Mouse (Mus musculus) layer of hippocampus, postnatal 36 days (tissue): Measurements from ENCODE around the gene Slc1a7. TPM values are rescaled to one million over a fixed set of nuclear protein-coding genes. Genes with fewer than 3 reads are reported as not detected.

Experiments
- DNase-seq, 2 experiments: peaks; one replicate each; pipeline ENCODE4 v3.0.0; 2022
- total RNA-seq, 2 experiments: library from RNA; stranded (reverse); gene quantifications; 2 replicates each; pipeline ENCODE4 v1.2.3; 2021

Slc1a7 gene
- total RNA-seq, 2 experiments from 2014 or later: 0.17 TPM; not detected in 1

DNA sequence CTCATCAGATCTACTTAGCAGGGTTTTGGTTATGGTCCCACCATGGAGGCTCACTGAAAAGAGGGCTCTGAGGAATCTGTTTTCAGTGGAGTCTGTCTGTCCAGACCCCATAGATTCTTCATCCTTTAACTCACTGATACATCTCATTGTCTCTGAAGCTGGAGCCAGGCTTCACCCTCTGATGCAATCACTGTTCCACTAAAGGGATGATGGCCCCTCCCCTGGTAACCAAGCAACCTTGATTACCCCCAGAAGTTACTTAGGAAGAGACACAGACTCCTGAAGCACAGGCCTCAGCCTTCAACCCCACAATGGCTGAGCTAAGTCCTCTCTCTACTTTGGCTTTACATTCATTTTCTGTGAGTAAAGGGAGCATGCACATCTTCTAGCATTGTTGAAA is 1.6 kb downstream of the Slc1a7 start:
- no peak for DNase-seq

- no peak for DNase-seq
Observed at GRCm38 (mm10) chr4:107971162-107971561, 3.0 kb downstream of the Slc1a7 start.

- DNase-seq: no peak
Observed at GRCm38 (mm10) chr4:107974527-107974926, 6.4 kb downstream of the Slc1a7 start.

GRCm38 (mm10) chr4:107975004-107975403 is 6.9 kb downstream of the Slc1a7 start:
- DNase-seq: no peak

DNA sequence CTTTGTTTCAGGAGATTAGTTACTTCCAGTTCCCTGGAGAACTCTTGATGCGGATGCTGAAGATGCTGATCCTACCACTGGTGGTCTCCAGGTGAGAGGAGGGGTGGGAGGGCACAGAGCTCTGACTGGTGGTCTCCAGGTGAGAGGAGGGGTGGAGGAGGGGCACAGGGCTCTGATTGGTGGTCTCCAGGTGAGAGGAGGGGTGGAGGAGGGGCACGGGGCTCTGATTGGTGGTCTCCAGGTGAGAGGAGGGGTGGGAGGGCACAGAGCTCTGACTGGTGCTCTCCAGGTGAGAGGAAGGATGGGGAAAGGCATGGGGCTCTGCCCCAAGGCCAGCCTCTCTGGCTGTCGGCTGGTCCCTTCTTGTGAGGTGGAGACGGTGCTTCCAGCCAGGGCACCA is 9.5 kb downstream of the Slc1a7 start:
- DNase-seq: no peak

DNA sequence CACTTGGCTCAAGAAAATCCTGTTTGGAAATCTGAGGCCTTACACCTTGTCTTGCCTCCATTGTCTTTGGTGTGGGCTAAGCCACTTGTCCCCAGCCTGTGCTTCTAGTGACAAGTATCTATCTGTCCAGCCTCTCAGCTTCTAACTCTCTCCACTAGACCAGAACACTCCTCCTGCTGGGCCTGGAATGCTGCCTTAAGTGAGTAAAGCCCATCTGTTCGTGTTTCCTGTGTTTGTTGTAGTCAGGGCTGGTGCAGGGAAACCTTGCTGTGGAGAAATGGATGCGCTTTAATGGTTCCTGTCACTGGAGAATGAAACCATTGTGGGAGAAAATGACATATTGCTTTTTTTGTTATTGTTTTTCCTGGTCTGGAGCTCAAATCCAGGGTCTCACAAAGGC is 11.4 kb downstream of the Slc1a7 start:
- DNase-seq: peak; percentile 19 to 29

GRCm38 (mm10) chr4:107980002-107980600 is 12.0 kb downstream of the Slc1a7 start:
- no peak for DNase-seq

- DNase-seq: no peak
Observed at GRCm38 (mm10) chr4:107983717-107984116, 15.6 kb downstream of the Slc1a7 start.

DNA sequence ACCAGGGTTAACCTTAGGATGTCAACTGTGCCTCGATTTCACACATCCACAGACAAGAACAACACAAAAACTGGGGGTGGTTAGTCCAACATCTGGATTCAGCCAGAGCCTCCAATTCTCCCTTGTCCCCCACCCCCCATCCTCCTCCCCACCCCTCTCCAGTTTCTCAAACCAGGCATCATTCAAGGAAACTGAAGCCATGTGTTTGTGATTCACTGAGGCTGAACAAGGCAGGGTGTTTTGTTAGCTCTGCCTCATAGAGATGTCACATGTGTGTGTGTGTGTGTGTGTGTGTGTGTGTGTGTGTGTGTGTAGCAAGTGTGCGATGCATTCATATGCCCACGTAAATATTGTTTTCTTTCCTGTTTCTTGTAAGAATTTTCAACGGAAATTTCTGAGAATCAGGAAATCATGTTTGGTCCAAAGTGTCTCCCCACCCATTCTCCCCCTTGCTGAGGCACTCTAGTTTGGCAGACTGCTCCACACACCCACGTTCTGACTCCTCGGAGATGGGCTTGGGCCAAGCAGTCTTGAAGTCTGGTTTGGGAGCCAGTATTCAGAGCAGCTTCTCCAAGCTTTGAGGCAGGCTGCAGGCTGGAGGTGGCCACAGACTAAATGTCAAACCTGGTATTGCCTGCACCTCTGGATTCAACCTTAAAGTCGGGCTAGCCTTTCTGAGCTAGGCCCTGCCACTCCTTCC is 16.3 kb downstream of the Slc1a7 start:
- peak; percentile 61 to 69 for DNase-seq

DNA sequence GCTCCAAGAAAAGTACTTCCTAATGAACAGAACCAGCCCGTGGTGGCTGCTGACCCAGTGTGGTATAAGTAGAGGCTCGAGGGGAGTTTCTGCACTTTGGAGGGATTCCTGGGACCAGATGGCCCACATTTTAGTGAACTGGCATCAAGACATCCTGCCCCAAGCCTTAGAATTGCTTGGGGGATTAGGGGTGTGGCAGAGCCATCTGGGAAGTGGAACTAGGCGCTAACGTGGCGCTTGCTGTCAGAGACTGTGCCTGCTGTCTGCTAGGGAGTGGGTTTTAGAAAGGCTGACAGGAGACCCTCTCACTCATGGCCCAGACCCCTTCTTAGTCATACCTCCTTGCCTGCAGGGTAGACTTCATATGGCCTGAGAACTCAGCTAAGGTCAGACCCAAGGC is 17.7 kb downstream of the Slc1a7 start:
- no peak for DNase-seq

GRCm38 (mm10) chr4:107986386-107987168 is 18.4 kb downstream of the Slc1a7 start:
- DNase-seq: no peak

DNA sequence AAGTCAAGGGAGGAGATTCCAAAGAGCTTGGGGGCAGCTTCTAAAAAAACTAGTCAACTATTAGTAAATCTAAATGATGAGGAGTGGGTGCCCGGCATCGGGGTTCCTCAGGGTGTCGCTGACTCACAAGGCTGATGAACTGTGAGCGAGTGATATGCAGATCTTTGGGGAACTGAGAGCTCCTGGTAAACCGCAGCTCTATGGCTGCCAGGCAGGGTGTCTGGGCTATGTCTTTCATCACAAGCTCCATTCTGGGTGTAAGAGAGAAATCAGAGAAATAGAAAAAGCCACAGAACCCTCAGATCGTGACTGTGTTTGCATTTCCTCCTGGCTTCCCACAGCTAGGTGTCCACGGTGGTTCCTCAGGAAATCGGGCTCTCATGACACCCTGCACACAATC is 20.8 kb downstream of the Slc1a7 start:
- DNase-seq: no peak

- no peak for DNase-seq
Observed at GRCm38 (mm10) chr4:107990818-107991217, 22.7 kb downstream of the Slc1a7 start.

DNA sequence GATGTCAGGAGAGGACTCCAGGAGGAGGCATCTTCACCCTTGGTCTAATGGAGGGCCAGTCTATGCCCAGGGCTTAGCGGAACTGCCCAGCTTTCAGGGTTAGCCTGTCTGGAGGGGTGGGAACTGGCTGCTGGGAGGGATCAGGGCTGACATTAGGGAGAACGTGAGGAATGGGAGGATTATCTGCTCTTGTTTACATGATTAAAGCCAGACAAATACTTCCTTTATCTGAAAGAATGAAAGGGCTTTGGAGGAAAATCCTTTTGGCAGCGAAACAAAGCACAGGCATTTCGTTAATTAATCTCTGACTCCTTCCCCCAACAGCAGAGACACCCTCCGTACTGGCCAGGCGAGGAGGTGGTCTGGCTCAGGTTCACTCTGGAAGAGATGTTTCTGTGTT is 23.7 kb downstream of the Slc1a7 start:
- no peak for DNase-seq

GRCm38 (mm10) chr4:107995011-107995410 is 26.9 kb downstream of the Slc1a7 start:
- DNase-seq: no peak

DNA sequence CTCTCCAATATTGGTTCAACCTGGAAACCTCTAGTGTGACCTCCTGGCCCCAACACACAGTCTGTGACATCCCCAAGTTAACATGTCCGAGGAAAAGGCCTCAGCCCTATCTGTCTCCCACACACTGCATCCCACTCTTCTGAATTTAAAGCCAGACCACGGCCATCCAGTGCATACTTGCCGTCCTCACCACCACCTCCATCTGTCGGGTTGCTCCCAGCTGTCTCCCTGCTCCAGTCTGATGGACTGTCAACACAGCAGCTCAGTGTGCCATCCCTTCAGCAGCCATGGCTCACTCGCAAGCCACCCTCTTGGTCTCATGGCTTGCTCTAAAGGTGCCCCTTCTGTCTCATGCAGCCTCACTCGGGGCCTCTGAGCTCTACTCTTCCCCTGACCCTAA is 27.6 kb downstream of the Slc1a7 start:
- no peak for DNase-seq

- no peak for DNase-seq
Observed at GRCm38 (mm10) chr4:107996418-107996986, 28.4 kb downstream of the Slc1a7 start.

GRCm38 (mm10) chr4:107998641-107999332 is 30.7 kb downstream of the Slc1a7 start:
- DNase-seq: no peak

DNA sequence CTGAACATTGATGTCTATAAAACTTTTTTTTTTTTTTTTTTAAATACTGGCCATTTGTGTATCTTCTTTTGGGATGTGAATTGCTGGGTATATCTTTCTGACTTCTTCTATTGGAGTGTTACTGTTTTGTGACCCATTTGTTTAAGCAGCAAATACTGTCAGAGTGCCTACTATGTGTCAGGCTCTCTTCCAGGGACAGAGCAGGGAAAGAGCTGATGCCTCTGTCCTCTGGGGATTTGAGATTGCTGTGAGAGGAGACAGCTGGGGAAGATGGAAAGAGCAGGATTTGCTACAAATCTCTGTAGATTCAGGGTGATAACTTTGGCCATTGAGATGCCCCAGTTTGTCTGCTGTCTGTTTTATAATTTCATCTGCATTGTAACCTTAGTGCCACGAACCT is 31.2 kb downstream of the Slc1a7 start:
- DNase-seq: no peak

DNA sequence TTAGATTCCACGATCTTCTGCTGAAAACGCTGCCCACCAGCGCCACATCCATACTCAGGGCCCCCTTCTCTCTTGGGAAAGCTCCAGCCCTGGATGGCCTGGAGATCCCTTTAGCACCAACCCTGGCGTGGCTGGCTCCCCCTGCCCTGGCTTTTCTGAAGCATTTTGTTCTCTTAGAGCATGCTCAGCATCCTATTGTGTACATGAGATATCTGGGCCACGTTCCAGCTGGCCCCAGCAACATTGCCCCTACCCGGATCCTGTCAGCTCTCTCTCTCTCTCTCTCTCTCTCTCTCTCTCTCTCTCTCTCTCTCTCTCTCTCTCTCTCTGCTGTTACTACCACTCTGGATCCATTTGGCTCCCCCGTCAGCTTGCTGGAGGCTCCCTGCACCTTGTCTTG is 37.2 kb downstream of the Slc1a7 start:
- no peak for DNase-seq

- DNase-seq: no peak
Observed at GRCm38 (mm10) chr4:108007532-108008103, 39.5 kb downstream of the Slc1a7 start.

GRCm38 (mm10) chr4:108008541-108008940 is 40.4 kb downstream of the Slc1a7 start:
- DNase-seq: no peak
